Mouse (Mus musculus) spleen, adult 12 weeks (tissue): ENCODE results near the gene Capg.
A peak's percentile ranks its signal among the peaks of the same experiment; 100 is the strongest.
"Not testable (repeated sequence)": the region's sequence is repeated elsewhere in the genome, so short reads cannot be mapped to it uniquely, and the experiment has no call there.

Experiments used
- DNase-seq: peaks from one replicate; pipeline ENCODE4 v3.0.0; 2022; ENCODE audit warnings: low spot score

Capg gene

GRCm38 (mm10) chr6:72532580-72532979 is 11.6 kb upstream of the Capg start:
- no peak for DNase-seq

- not testable (repeated sequence) for DNase-seq
Measured at GRCm38 (mm10) chr6:72533555-72533954, 10.6 kb upstream of the Capg start.

- peak; percentile 36 for DNase-seq
Measured at GRCm38 (mm10) chr6:72534035-72534809, 10.0 kb upstream of the Capg start.

DNA sequence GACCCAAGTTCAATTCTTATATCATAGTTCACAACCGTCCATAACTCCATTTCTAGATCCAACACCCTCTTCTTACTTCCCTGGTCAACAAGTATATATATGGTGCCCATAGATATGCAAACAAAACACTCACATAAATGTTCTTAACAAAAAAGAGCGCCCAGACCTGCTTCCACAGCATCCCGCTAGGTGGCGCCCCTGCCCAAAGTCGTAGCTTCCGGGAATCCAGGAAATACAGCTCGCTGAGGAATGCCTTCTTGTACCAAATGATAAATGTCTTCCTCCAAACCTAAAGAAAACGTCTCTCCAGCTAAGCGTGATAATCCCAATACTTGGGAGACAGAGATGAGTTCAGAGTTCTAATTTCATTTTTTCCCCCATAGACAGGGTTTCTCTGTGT is 9.0 kb upstream of the Capg start:
- peak; percentile 71 for DNase-seq

DNA sequence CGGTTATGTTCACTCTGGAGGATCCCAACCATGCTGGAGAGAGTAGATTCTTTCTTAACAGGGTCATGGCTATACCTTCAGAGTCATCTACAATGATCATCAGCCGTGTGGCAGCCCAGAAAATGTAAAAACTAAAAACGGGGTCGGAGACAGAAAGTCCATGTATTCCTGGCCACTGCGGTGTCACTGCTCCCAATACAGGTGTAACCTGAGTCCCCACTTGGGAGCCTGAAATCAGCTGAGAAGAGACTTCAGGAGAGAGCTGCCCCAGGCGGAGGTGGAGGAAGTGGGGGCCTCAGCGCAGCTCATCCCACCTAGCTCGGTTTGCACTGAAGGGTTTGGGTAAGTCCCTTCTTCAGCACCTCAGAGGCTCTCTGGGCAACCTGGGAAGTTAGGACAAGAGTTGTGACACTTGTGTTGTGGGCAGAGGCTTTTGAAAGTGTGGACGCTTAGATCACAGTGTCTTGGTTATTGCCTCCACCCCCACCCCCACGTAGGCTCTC is 6.1 kb upstream of the Capg start:
- no peak for DNase-seq

GRCm38 (mm10) chr6:72538562-72539031 is 5.6 kb upstream of the Capg start:
- DNase-seq = peak; percentile 70

GRCm38 (mm10) chr6:72543265-72543850 is 833 bp upstream of the Capg start:
- no peak for DNase-seq

DNA sequence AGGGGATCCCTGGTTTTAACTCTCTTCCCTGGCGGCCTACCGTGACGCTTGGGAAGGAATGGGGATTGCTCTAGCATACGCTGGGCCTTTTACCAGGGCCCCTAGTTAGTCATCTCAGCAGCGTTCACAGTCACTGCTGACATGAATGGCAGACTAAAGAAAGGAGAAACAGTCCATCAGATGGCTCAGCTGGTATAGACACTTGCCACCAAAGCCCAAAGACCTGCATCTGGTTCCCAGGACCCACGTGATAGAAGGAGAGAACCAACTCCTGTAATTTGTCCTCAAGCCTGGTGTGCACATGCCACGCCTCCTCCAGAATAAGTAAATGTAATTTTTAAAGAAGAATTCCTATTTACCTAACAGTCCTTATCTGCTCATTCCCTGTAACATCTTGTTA is 1.2 kb downstream of the Capg start:
- DNase-seq = no peak

GRCm38 (mm10) chr6:72547121-72547520 is 2.9 kb downstream of the Capg start:
- DNase-seq = no peak

GRCm38 (mm10) chr6:72547862-72548261 is 3.7 kb downstream of the Capg start:
- no peak for DNase-seq

GRCm38 (mm10) chr6:72549041-72549580 is 4.9 kb downstream of the Capg start:
- peak; percentile 22 for DNase-seq

GRCm38 (mm10) chr6:72550025-72550424 is 5.8 kb downstream of the Capg start:
- no peak for DNase-seq

- no peak for DNase-seq
Measured at GRCm38 (mm10) chr6:72550503-72551100, 6.4 kb downstream of the Capg start.

DNA sequence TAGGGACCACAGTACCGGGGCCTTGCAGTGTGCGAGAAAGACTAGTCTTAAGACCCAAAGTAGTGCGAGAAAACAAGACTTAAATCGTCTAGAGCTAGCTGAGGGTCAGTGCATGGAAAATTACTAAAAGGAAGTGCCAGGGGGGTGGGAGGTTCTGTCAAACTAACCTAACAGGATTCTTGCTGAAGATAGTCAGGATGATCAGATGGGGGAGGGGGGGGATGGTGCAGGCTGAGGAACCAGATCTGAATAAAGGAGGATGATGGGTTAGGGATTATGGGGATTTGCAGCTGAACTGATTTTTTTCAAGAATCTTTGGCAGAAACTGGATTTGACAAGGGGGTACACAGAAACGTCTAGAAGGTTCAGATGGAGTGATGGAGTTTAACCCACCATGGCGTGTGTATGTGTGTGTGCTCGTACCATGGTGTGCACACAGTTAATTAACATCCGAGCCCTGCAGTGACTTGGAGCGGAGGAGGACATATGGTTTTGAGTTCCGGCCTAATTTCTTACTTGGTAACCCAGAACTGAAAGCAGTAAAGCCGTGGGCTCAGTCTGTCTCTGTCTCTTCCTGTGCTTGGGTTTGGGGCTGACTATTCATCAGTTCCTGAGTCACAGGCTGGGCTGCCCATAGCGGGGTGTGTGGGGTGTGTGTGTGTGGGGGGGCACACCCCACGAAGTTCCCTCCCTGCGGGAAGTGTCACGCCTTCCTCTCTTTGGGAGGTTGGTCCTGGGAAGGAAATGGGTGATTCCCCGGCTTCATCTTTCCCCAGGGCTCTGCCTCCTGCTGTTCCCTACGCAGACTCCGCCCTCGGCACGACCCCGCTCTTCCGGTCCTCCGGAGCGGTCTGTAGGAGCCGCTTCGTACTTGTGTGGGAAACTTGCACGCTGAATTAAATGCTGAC is 8.2 kb downstream of the Capg start:
- DNase-seq = peak; percentile 26

GRCm38 (mm10) chr6:72553079-72553412 is 8.9 kb downstream of the Capg start:
- no peak for DNase-seq

GRCm38 (mm10) chr6:72560801-72561200 is 16.6 kb downstream of the Capg start:
- no peak for DNase-seq

DNA sequence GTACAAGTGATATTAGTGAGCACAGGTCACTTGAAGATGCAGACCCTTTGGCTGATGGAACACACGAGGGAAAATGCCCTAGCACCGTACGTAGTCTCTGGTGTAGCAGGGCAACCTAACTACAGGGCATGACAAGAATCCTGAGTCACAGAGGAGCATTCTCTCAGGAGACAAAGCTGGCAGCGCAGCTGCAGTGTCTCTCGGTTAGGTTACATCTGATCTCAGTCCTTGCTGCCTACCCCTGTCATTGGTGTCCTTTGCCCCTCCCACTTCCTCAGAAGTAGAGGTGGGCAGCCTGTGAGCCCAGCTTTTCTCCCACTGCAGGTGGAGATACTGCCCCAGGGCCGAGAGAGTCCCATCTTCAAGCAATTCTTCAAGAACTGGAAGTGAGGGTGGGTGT is 18.3 kb downstream of the Capg start:
- DNase-seq = no peak

- DNase-seq = no peak
Measured at GRCm38 (mm10) chr6:72562894-72563293, 18.7 kb downstream of the Capg start.

GRCm38 (mm10) chr6:72565506-72565905 is 21.3 kb downstream of the Capg start:
- no peak for DNase-seq

- DNase-seq = peak; percentile 70
Measured at GRCm38 (mm10) chr6:72566044-72566443, 21.9 kb downstream of the Capg start.

DNA sequence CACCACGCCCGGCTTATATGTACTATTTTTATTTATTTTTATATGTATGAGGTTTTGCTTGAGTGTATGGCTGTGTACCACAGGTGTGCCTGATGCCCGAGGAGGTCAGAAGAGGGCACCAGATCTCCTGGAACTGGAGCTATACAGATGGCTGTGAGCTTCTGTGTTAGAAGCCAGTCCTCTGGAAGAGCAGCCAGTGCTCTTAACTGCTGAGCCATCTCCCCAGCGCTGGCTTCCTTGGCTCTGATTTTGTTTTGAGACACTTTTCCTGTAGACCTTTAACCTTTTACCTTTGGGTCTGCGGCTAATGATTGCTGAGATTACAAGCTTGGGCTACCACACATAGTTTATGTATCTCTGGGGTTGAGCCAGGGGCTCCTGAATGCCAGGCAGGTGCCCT is 23.3 kb downstream of the Capg start:
- DNase-seq = no peak

DNA sequence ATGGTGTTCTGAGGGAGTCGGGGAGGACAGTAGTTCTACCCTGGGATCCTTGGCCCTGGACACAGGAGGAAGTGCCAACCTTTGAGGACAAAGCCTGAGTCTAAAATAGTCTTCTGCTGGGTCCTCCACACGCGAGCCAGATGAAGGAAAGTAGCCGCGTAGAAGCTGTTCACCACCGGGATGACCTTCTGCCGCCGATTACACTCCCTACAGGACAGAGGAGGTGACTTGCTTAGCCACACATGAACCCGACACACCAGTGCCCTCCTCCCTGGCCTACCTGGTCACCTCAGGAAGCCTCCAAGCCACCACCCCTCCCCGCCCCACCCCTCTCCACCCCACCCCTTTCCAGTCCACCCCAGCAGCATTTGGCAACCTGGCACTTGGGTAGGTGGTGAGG is 24.5 kb downstream of the Capg start:
- DNase-seq = no peak
